Comparison of ENCODE assay signal across 17 mouse cellular contexts in the genomic region with DNA sequence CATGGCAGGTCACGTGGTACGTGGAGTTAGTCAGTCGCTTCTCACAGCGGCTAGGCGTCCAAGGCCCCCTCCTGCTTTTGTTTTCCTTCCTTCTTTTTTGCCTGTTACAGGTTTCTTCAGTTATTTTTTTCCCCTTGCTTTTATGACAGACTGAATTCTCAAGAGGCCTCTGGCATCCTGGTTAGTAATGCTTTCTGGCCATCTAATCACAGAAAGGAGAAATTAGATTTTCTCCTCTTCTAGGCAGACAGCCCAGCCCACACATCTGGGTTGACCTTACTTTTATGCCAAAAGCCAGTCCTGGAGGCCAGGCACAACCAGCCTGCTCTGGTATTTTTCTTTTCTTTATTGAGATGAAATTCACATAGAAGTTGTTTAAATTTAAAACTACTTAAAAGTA.
"Had no signal": no experiment of that assay in that cellular context is flagged by ENCODE, and none has a peak within 500 bp of the region (broad histone marks: within the 10 kb centered on the region; RNA-seq: fewer than 3 reads in every experiment).

No protein-coding gene starts in this region.

- H3K27ac ChIP-seq: kidney, postnatal 0 days; liver, embryonic 12.5 days; midbrain, embryonic 10.5 days; neural tube, embryonic 12.5 days had no signal

- H3K4me1 ChIP-seq: liver, embryonic 12.5 days; neural tube, embryonic 12.5 days had no signal

- DNase-seq: kidney, adult 9 months; kidney, postnatal 36 days; layer of hippocampus, adult 9-11 months; layer of hippocampus, postnatal 36 days; lung, embryonic 14.5 days; lung, postnatal 10 days; lung, postnatal 4 days; midbrain, embryonic 14.5 days; retina, postnatal 1 day; right cerebral cortex, postnatal 14 days; thymus, adult 18-20 months; thymus, postnatal 14 days had no signal

- H3K4me2 ChIP-seq: limb, embryonic 13.5 days; liver, embryonic 12.5 days; lung, embryonic 14.5 days; neural tube, embryonic 12.5 days had no signal

- H3K9ac ChIP-seq: limb, embryonic 13.5 days; liver, embryonic 12.5 days; lung, embryonic 14.5 days; neural tube, embryonic 12.5 days had no signal

- H3K36me3 ChIP-seq: limb, embryonic 13.5 days; liver, embryonic 12.5 days had no signal

- H3K27me3 ChIP-seq: limb, embryonic 13.5 days; liver, embryonic 12.5 days; neural tube, embryonic 12.5 days had no signal

- H3K4me3 ChIP-seq: limb, embryonic 13.5 days; liver, embryonic 12.5 days; midbrain, embryonic 10.5 days; neural tube, embryonic 12.5 days had no signal

- ATAC-seq: liver, embryonic 12.5 days had no signal
